Mouse (Mus musculus) kidney, adult 2 months (tissue): ENCODE measurements around the gene Kif3a. TPM values are rescaled to one million over a fixed set of nuclear protein-coding genes. Genes with fewer than 3 reads are reported as not detected.
"Not testable (repeated sequence)": the region's sequence is repeated elsewhere in the genome, so short reads cannot be mapped to it uniquely, and the experiment has no call there.

ENCODE experiments used
- DNase-seq: peaks from one replicate; pipeline ENCODE4 v3.0.0; 2021
- H3K27ac ChIP-seq: fragments of 200-500 bp; 2 replicates; pipeline ENCODE4 v1.5.1; 2012; ENCODE audit warnings: low read depth, low read length, control low read depth, inconsistent platforms; ENCODE audit not compliant: insufficient read depth
- H3K27me3 ChIP-seq: fragments of 200-500 bp; replicated peaks from 2 replicates; pipeline ENCODE4 v1.6.1; 2012; ENCODE audit warnings: mild to moderate bottlenecking, moderate library complexity, low read length, inconsistent platforms; ENCODE audit not compliant: control insufficient read depth, insufficient read depth
- H3K36me3 ChIP-seq: fragments of 200-500 bp; 2 replicates; pipeline ENCODE4 v1.6.1; 2012; ENCODE audit warnings: mild to moderate bottlenecking, moderate library complexity, low read length, inconsistent platforms; ENCODE audit not compliant: control insufficient read depth, insufficient read depth
- H3K4me1 ChIP-seq: fragments of 200-500 bp; 2 replicates; pipeline ENCODE4 v1.6.1; 2011; ENCODE audit warnings: low read length; ENCODE audit not compliant: control insufficient read depth, insufficient read depth
- H3K4me3 ChIP-seq: fragments of 200-500 bp; 2 replicates; pipeline ENCODE4 v1.5.1; 2011; ENCODE audit warnings: mild to moderate bottlenecking, low read depth, low read length, control low read depth; ENCODE audit not compliant: insufficient read depth
- CTCF ChIP-seq: fragments of 200-500 bp; conservative IDR thresholded peaks from 2 replicates; pipeline ENCODE4 v1.5.1; 2011; ENCODE audit warnings: low read depth, mild to moderate bottlenecking, control low read depth, low read length, moderate library complexity, mixed read lengths; ENCODE audit not compliant: insufficient read depth, insufficient read length
- POLR2A ChIP-seq: fragments of 200-500 bp; IDR thresholded peaks from one replicate; pipeline ENCODE4 v1.6.1; 2011; ENCODE audit warnings: low read depth, low read length, control low read depth
- WGBS: fragments of 180-500 bp; shearing (Covaris S2); methylation state at CpG from one replicate; pipeline ENCODE4 v1.1.7; 2018; 5-methylcytosine and 5-hydroxymethylcytosine counted together
- polyA plus RNA-seq: library from polyadenylated mRNA; depleted of rRNA; stranded (reverse); fragments of >200 nt; gene quantifications from 2 replicates; pipeline ENCODE4 v1.2.3, GENCODE M21; 2012

The Kif3a gene
- polyA plus RNA-seq, 1 experiment = 7.5 TPM

GRCm38 (mm10) chr11:53546271-53546670 lies 20.9 kb upstream of the Kif3a start:
- Histone ChIP-seq H3K36me3 (no peaks in the 10 kb centered on the region), H3K27me3 (no peaks in the 10 kb centered on the region), H3K4me3 (no peak overlapping the region), H3K4me1 (no peaks in the 10 kb centered on the region), H3K27ac (no peak overlapping the region)
- 63% methylated on average over 6 of the region's 6 CpGs for WGBS
- no peak for DNase-seq
- TF ChIP-seq POLR2A (no peak), CTCF (no peak)

GRCm38 (mm10) chr11:53547566-53547965 lies 19.6 kb upstream of the Kif3a start:
- no peaks in the 10 kb centered on the region for H3K27me3 ChIP-seq
- DNase-seq = no peak
- no peaks in the 10 kb centered on the region for H3K4me1 ChIP-seq
- no peaks in the 10 kb centered on the region for H3K36me3 ChIP-seq
- no peak overlapping the region for H3K27ac ChIP-seq
- no peak for TF ChIP-seq POLR2A
- TF ChIP-seq CTCF = no peak
- no peak overlapping the region for H3K4me3 ChIP-seq
- WGBS = 85% methylated on average over 6 of the region's 6 CpGs

- TF ChIP-seq CTCF = no peak
- no peak for TF ChIP-seq POLR2A
- no peaks in the 10 kb centered on the region for H3K27me3 ChIP-seq
- H3K36me3 ChIP-seq = no peaks in the 10 kb centered on the region
- no peak for DNase-seq
- H3K4me1 ChIP-seq = no peaks in the 10 kb centered on the region
- 67% methylated on average over 19 of the region's 19 CpGs for WGBS
- no peak overlapping the region for H3K4me3 ChIP-seq
- H3K27ac ChIP-seq = no peak overlapping the region
Observed at GRCm38 (mm10) chr11:53548036-53548605, 19.1 kb upstream of the Kif3a start.

- Histone ChIP-seq H3K36me3 (no peaks in the 10 kb centered on the region), H3K27ac (no peak overlapping the region), H3K27me3 (no peaks in the 10 kb centered on the region), H3K4me1 (no peaks in the 10 kb centered on the region), H3K4me3 (no peak overlapping the region)
- DNase-seq = no peak
- WGBS = 100% methylated on average over 1 of the region's 1 CpGs
- no peak for TF ChIP-seq POLR2A
- no peak for TF ChIP-seq CTCF
Observed at GRCm38 (mm10) chr11:53550714-53551113, 16.5 kb upstream of the Kif3a start.

- Histone ChIP-seq H3K4me1 (no peaks in the 10 kb centered on the region), H3K27ac (no peak overlapping the region), H3K27me3 (no peaks in the 10 kb centered on the region), H3K4me3 (no peak overlapping the region), H3K36me3 (no peaks in the 10 kb centered on the region)
- no peak for DNase-seq
- 70% methylated on average over 12 of the region's 12 CpGs for WGBS
- 0 out of 2 replicates have a peak, but pooled peaks have one; percentile 21 for TF ChIP-seq CTCF
- TF ChIP-seq POLR2A = no peak
Observed at GRCm38 (mm10) chr11:53551754-53552153, 15.4 kb upstream of the Kif3a start.

GRCm38 (mm10) chr11:53556529-53556928 lies 10.7 kb upstream of the Kif3a start:
- H3K4me3 ChIP-seq, H3K4me1 ChIP-seq, H3K27me3 ChIP-seq, DNase-seq, H3K27ac ChIP-seq, H3K36me3 ChIP-seq: not testable (repeated sequence)
- WGBS = 91% methylated on average over 12 of the region's 20 CpGs

GRCm38 (mm10) chr11:53557992-53558391 lies 9.2 kb upstream of the Kif3a start:
- not testable (repeated sequence) for H3K27ac ChIP-seq, DNase-seq, H3K4me3 ChIP-seq, H3K27me3 ChIP-seq, H3K4me1 ChIP-seq, H3K36me3 ChIP-seq
- WGBS = 97% methylated on average over 1 of the region's 3 CpGs

GRCm38 (mm10) chr11:53559980-53560379 lies 7.2 kb upstream of the Kif3a start:
- not testable (repeated sequence) for H3K4me3 ChIP-seq, DNase-seq, H3K4me1 ChIP-seq, H3K27me3 ChIP-seq, H3K27ac ChIP-seq, H3K36me3 ChIP-seq
- 70% methylated on average over 2 of the region's 3 CpGs for WGBS
